Mouse (Mus musculus): Measurements from ENCODE around the gene Cyb5b.

Cyb5b gene

GRCm38 (mm10) chr8:107132581-107133491 lies 17.6 kb upstream of the Cyb5b start:
- no peak for DNase-seq

DNA sequence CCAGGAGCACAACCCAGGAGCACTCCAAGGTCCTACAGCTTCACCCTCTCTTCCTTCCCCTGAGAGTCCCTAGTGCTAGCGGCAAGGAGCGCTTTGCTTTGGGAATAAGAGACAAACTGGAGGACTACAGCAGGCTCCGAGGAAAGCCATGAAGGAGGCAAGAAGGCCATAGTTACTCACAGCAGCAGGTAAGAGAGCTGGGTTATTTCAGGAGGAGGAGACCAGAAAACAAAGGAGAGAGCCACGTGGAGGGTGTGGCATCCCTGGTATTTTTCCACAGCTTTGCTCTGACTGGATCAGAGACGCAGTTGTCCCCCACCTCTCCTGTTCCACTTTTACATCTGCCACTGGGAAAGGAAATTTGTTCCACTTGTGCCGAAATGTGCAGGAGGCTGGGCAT lies 16.6 kb upstream of the Cyb5b start:
- DNase-seq, result no peak

DNA sequence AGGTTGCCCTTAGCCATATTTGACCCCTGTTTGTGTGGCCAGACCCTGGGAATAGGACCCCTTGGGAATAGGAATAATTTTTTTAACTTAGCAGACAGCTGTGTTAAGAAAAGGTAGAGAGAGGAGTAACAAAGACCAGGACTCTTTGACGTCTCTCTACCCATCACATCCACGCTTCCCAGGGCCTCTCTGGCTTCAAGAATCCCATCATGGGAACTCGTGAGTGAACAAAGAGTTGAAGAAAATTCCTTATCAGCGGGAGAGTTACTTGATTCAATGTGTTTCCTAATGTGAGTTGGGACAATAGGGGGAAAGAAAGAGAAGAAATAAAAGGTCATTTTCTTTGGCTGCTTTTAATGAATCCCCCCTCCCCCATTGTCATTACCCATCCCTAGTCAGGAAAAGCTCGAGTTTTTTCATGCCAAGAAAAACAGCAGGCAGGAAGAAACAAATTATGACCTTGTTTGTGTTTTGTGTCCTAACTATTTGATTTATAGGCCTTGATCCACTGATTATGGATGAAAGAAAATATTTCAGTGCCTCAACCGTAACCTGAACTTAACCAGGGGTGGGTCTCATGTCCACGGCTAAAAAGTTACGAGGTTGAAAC lies 14.3 kb upstream of the Cyb5b start:
- no peak for DNase-seq

GRCm38 (mm10) chr8:107137591-107137990 lies 12.8 kb upstream of the Cyb5b start:
- no peak for DNase-seq

DNA sequence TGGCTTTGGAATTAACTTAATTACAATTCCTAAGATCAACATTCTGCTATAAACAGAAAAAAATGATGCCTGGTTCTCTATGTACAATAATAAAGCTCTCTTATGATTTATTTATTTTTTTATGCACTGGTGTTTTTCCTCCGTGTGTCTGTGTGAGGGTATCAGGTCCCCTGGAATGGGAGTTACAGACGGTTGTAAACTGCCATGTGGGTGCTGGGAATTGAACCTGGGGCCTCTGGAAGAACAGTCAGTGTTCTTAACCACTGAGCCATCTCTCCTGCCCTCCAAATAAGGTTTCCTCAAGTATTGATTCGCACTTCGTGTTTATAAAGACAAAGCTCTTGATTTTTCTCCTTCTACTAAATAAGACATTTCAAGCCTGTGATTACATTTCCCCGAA lies 12.1 kb upstream of the Cyb5b start:
- no peak for DNase-seq

DNA sequence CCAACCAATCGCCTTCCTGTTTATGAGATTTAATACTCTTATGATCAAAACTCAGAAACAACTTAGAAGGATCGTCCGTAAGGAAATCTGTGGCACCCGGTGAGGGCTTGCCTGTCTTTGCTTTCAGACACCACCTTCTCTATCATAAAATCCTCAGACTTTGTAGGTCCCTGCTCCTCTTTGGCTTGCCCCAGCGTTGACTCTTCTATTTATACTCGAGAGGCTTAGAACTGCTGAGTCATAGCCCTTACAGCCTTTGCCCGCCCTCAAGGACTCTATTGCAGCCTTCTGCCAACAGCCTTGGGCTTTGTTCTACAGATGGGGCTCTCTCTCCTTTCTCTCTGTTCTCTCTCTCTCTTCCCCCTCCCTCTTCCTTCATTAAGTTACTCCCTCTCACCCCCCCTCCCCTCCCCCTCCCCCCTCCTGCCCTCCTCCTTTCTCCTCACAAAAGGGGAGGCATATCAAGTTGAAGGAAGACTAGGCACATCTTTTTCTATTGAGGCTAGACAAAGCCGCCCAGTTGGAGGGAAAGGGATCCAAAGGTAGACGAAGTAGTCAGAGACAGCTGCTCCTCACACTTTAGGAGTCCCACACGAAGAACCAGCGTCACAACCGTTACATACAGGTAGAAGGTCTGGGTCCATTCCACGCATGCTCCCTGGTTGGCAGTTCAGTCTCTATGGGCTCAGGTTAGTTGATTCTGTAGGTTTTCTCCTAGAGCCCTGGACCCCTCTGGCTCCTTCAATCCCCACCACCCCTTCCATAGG lies 10.6 kb upstream of the Cyb5b start:
- DNase-seq, result peak; percentile 56

DNA sequence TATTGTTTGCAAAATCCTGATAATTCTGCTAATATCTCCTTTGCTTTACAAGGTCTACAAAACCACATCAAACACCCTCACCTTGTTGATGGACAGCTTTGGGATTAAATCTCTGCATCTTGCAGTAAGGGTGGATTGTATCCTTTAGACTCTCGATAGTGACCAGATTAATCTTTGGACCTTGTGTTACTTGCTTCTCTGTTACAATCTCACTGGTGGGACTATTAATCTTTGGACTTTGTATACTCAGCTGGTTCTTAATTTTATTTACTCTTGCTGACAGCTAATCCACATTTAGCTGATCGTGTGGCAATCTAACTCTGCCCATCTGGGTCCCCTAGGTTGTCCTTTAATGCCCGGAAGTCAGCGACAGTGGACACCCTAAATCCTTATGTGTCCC lies 7.9 kb upstream of the Cyb5b start:
- DNase-seq, result no peak

GRCm38 (mm10) chr8:107143501-107143900 lies 6.9 kb upstream of the Cyb5b start:
- DNase-seq, result no peak

DNA sequence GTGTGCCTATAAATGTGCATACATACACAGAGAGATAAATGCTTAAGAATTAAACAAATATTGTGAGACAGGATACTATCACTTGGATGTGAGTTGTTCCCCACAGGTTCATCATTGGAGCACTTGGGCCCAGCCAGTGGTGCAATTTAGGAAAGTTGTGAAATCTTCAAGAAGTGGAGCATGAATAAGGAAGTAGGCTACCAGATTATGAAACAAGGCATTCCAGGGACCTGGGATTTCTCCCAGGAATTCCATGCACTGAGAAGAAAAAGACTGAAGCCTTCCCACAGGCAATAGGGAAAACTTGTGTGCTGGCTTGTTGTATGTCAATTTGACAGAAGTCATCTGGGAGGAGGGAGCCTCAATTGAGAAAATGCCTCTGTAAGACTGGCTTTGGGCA lies 4.3 kb upstream of the Cyb5b start:
- no peak for DNase-seq

- DNase-seq, result no peak
These were observed 1.6 kb upstream of the Cyb5b start for GRCm38 (mm10) chr8:107148802-107149201.

DNA sequence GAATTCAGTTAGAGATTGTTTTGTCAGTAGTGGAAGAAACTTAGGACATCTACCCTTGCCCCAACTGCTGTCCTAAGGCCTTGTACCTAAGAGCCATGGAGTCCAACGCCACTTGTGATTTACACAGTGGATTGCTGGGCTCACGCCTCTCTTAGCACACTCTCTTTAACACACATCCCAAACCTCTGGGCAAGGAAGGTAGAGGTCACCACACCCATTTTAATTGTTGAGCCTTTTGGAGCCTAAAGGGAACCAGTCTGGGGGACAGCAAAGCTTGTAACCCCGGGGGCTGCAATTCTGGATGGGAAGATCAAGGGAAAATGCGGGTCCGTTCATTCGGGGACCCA lies 410 bp upstream of the Cyb5b start:
- DNase-seq, result no peak

DNA sequence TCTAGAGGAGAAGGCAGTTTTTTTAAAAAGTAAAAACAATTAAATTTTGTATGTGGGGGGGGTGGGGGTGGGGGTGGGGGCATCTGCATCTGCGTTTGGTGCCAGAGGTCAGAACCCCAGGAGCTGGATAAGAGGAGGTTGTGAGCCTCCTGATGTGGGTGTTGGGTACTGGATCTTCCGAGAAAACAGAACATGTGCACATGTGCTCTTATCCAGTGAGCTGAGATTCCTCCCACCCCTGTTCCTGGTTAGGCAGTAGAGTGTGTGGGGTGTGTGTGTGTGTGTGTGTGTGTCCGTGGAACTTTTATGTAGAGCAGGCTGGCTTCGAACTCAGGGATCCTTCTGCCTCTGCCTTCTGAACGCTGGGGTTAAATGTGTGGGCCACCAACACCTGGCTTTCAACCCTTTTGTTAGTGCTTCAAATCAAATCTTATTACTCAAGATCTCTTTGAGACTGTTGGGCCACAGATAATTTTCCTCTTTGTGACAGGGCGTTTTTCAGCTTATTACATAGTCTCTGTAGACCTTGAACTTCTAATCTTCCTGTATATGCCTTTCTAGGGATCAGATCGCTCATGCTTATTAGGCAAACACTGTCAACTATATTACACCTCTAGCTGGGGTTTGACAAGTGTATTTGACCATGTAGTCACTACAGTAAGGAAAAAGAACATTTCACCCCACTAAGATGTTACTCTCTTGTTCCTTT lies 926 bp downstream of the Cyb5b start:
- DNase-seq, result peak; percentile 7

GRCm38 (mm10) chr8:107153326-107154210 lies 3.1 kb downstream of the Cyb5b start:
- DNase-seq, result no peak

DNA sequence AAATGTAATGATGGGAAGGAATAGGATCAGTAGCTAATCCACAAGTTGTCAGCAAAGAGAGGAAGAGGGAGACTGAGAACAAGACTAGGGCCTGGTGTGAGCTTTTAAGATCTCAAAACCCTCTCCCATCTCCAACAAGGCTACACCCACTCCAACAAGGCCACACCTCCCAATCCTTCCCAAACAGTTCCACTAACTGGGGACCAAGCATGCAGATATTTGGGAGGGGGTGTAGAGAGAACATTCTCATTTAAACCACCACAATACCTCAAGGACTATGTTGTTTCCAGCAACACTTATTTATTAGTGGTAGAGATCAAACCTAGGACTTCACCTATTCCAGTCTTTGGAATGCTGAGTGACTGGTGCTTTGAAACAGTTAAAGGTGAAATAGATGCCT lies 6.4 kb downstream of the Cyb5b start:
- DNase-seq, result no peak

GRCm38 (mm10) chr8:107157836-107158235 lies 7.4 kb downstream of the Cyb5b start:
- DNase-seq, result no peak

- DNase-seq, result no peak
These were observed 8.4 kb downstream of the Cyb5b start for GRCm38 (mm10) chr8:107158890-107159289.

DNA sequence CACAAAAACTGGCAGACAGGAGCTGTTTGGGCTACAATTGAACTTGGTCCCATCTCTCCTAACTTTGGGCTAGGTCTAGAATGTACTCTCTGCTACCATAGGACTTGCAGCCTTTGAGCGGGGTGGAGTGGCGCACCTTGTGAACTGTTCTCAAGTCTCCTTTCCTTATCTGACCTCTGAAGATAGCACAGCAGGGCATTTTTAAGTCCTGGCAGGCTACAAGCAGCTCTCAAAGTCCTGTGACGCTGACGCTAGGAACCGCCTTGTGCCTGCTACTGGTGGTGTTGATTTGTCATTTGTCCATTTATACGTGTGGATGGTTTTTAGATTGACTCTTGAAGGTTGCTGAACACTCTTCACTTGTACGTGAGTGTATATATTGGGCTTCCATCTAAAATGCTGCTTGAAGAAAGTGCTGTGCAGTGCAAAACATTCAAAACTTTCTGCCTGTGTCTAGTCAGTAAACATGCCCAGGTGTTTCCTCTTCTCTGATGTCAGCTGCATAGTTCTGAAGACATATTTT lies 13.9 kb downstream of the Cyb5b start:
- DNase-seq, result no peak

DNA sequence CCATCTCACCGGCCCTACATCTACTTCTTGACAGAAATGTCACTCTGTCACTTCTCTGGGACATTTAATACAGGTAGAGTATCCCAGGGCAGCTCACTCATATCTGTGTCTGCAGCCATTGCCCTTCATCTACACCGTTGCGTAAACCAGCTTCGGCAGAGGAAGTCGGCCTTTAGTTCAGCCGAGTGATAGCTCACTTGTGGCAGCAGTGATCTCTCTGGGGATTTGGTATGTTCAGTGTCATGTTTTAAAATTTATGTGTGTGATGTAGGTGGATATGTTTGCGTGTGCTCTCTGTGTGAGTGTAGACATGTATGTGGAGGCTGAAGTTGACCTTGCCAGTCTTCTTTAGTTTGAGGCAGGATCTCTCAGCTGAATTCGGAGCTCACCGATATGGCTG lies 15.3 kb downstream of the Cyb5b start:
- DNase-seq, result no peak

- no peak for DNase-seq
These were observed 17.4 kb downstream of the Cyb5b start for GRCm38 (mm10) chr8:107167848-107168247.

- no peak for DNase-seq
These were observed 21.7 kb downstream of the Cyb5b start for GRCm38 (mm10) chr8:107172152-107172551.

DNA sequence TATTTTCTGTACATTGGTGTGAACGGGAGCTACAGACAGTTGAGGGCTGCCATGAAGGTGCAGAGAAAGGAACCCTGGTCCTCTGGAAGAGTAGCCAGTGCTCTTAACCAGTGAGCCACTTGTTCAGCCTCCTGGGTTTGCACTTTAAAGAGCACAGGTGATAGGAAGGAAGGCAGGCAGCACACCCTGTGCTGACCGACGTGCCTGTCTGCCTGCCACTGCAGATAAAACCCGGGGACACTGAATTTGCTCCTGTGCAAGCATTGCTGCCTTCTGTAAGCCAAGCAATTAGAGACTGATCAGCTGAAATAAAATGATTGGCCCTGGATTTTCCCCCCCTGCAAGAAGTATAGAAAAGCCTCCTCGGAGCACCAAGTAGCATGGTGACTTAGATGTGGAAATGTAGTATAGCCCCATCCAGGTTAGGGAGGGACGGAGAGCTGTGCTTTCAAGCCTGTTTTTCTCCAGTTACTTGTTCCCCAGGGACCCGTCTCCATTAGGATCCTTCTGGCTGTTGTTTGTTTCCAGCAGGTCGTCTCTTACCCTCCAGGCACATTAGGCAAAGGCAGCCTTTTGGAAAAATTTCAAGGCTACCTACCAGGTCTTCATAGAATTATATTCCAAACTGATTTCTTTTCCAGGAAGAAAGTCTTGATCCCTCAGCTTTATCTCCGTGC lies 22.7 kb downstream of the Cyb5b start:
- no peak for DNase-seq

All from embryo, embryonic 11 days (tissue).